Mouse (Mus musculus): ENCODE measurements around the gene Fam228a. TPM values are rescaled to one million over a fixed set of nuclear protein-coding genes. Genes with fewer than 3 reads are reported as not detected.
"Not testable (repeated sequence)": the region's sequence is repeated elsewhere in the genome, so short reads cannot be mapped to it uniquely, and the experiment has no call there.

Gene Fam228a
- total RNA-seq, 2 experiments from 2014 or later: 1.6 to 3.0 TPM

DNA sequence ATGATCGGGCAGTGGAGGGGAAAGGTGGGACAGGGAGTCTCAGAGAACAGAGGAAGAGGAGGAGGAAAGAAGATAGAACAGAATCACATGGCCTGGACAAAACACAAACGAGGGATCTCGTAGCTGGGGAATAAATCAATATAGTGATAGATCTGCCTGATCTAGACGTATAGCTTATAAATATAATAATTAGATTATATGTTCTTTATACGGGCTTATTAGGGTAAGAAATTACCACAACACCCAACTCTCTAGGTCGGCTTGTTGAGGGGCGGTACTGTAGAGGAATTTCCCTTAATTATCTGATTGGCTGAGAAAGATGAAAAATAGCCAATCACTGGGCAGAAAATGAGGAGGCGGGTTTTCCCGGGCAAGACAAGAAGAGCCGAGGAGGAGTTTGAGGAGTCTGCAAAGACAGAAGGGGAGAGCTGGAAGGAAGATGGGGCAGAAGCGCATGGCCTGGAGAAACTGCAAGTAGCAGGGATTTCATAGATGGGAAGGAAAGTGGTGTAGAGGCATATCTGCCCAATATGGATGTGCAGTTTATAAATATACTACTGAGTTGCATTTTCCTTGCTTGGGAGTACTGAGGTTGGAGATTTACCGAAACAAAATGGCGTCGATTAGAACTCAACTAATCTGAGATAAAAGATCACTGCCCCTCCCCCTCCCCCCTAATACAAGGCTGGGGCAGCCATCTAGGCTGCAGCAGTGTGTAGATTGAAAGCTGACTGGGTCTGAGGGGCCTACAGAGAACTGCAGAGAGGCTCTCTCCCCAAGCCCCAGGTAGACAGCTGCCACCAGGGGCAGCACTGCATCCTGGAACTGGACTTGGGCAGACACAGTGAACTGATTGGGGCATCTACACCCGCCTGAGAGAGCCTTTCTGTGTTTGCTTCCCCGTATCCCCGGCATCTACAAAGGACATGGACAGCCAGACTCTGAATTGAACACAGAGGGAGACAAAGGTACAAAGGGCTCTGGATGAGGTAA lies 18.2 kb downstream of the Fam228a start:
- no peak for DNase-seq (ENCODE audit: low spot score in 2 of 2)
- intact Hi-C loops (cut with DNase I): no loop called here

GRCm38 (mm10) chr12:4719066-4719761 lies 19.0 kb downstream of the Fam228a start:
- intact Hi-C loops (cut with DNase I): no loop called here
- DNase-seq (ENCODE audit: low spot score in 2 of 2): no peak

DNA sequence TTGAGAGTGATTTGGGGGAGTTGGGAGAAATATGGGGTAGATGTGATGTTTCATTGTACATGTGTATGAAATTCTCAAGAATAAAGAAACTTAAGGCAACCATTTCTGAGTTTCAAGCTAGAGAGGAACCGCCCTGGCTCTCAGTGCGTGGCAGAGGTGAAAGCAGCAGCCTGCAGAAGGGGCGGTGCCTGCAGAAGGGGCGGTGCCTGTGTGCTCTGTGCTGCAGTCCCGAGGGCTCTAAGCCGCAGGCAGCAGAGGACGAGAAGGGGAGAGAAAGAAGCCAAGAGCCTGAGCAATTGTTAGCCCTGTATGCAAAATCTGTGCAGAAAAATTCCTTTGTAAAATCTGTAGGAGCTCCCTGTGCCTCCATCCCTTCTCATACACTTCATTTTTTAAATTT lies 20.8 kb downstream of the Fam228a start:
- intact Hi-C loops (cut with DNase I): no loop called here

DNA sequence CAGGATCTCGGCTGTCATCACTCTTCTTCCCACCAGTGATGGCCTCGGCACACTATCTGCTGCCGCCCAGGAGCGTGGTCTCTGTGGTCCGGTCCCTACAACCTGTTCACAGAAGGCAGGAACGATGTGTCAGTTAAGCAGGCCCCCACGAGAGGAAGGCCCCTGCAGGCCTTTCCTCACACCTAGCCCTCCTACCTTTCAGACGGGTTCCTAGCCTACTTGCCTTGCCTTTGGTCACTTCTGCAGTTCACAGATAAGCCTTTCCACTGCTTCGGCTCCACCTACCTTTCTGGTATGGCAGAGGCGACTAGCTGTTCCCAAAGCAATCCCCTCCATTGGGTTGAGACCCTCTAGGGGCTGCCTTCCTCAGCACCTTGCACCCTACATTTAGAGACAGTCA lies 22.6 kb downstream of the Fam228a start:
- intact Hi-C loops (cut with DNase I): no loop called here
- DNase-seq (ENCODE audit: low spot score in 2 of 2): no peak

More for the DNA sequence above, 20.8 kb downstream of the Fam228a start:
- no peak for DNase-seq (ENCODE audit: low spot score in 2 of 2)

GRCm38 (mm10) chr12:4713361-4713760 lies 24.9 kb downstream of the Fam228a start:
- intact Hi-C loops (cut with DNase I): no loop called here
- no peak for DNase-seq (ENCODE audit: low spot score in 2 of 2)

GRCm38 (mm10) chr12:4709926-4710325 lies 28.3 kb downstream of the Fam228a start:
- intact Hi-C loops (cut with DNase I): no loop called here
- DNase-seq (ENCODE audit: low spot score in 2 of 2): no peak

- DNase-seq (ENCODE audit: low spot score in 2 of 2): no peak
- intact Hi-C loops (cut with DNase I): no loop called here
These were observed 29.2 kb downstream of the Fam228a start for GRCm38 (mm10) chr12:4708881-4709604.

- intact Hi-C loops (cut with DNase I): no loop called here
- peak in 1 of 2 experiments; percentile 2 for DNase-seq (ENCODE audit: low spot score in 2 of 2)
These were observed 29.9 kb downstream of the Fam228a start for GRCm38 (mm10) chr12:4708296-4708695.

DNA sequence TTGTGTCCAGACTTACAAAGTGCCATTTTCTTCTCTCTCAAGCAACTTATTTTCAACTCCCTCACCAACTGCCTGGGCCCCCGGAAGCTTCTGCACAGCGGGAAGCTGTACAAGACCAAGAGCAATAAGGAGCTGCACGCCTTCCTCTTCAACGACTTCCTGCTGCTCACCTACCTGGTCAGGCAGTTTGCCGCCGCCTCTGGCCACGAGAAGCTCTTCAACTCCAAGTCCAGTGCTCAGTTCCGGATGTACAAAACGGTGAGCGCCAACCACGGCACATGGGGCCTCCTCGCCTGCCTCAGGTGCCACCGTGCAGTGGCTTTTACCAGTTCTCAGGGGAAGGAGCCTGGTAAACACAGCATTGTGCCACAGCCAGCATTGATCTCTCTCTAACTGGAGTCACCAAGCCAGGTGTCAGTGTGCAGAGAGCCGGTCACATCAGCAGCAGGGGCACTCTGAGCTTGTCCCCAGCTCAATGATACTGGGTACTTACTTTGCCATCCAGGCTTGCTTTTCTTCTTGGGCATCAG lies 30.7 kb downstream of the Fam228a start:
- intact Hi-C loops (cut with DNase I): no loop called here
- peak in 1 of 2 experiments; percentile 2 for DNase-seq (ENCODE audit: low spot score in 2 of 2)

GRCm38 (mm10) chr12:4706901-4707300 lies 31.3 kb downstream of the Fam228a start:
- DNase-seq (ENCODE audit: low spot score in 2 of 2): peak in 1 of 2 experiments; percentile 1
- intact Hi-C loops (cut with DNase I): no loop called here

DNA sequence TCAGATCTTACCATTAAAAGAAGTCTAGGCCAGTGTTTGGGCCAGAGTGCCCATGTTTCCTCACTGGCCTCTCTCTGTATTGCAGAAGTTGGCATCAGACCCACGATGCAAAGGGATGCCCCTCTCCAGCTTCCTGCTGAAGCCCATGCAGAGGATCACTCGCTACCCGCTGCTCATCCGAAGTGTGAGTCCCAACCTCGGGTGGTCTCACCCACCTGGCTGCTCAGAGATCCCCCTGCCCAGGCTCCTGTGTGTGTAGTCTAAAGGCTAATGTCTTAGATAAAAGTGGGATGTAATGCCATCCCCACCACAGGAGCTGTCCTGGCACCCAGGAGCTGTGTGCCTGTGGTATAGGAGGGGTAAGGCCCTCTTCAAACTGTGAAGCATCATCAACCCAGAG lies 32.1 kb downstream of the Fam228a start:
- intact Hi-C loops (cut with DNase I): no loop called here

DNA sequence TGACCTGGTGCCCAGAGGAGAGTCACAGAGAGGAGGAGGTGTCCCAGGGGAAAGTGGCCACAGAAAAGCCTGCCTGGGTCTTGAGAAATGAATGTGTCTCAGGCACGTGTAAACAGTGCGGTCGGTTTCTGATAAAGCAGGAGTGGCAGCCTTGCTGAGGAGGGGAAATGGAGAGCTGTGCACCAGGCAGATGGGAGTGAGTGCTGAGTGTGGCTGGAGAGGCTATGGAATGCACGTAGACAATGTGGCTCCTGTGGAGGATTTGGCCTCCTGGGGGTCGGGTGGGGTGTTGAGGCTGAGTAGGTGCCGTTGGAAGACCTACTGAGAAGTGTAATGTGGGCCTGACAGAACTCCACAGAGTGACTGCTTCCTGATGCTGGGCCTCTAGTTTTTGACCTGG lies 32.6 kb downstream of the Fam228a start:
- intact Hi-C loops (cut with DNase I); DNase-seq (ENCODE audit: low spot score in 2 of 2): not testable (repeated sequence)

More for the DNA sequence above, 32.1 kb downstream of the Fam228a start:
- DNase-seq (ENCODE audit: low spot score in 2 of 2): peak in 1 of 2 experiments; percentile 2

DNA sequence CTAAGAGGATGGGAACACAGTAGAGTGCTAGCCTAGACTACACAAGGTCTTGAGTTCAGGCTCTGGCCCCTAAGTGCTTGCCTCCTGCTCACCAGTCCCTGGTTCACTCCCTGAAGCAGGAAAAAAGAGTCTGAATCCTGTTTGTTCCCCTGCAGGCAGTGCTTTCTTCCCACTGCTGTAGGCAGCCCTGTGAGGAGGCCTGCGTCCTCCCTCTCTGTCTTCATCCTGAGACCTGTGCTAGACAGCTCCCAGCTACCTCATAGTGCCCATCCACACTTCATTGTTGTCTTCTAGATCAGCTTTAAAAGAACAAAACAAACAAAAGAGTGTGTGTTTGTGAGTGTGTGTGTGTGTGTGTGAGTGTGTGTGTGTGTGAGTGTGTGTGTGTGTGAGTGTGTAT lies 43.7 kb downstream of the Fam228a start:
- intact Hi-C loops (cut with DNase I): no loop called here
- DNase-seq (ENCODE audit: low spot score in 2 of 2): no peak

DNA sequence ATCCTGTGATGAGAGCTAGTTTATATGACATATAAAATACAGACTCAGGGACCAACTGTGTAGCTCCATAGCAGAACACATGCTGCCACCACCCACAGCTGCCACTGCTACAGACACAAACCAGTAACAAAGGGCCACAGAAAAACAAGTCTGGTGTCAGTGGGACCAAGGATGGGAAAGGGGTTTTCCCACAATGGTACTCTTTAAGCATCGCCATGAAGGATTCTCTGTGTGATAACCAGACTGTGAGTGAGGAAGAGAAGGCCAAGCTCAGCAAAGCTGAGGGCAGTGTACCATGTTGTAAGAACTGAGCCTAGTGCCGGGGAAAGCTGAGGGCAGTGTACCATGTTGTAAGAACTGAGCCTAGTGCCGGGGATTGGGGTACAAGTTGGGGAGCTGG lies 47.0 kb downstream of the Fam228a start:
- no peak for DNase-seq (ENCODE audit: low spot score in 2 of 2)
- intact Hi-C loops (cut with DNase I): no loop called here

DNA sequence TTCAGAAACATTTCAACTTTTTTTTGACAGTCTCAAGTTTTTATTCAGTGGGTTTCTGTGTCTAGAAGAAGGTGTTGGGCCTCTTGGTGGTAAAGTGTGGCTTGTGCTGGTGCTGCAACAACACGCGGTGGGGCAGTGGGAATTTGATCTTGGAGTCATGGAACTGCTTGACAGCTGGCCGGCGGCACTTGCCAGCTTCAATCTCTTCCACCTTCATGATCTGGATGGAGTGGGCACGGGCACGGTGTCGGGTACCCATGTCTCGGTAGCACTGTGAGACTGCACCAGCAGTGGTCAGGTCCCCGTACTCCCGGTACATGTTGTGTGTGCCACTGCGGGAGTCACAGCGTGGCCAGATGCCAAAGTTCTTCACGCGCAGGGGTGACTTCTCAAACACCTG lies 48.9 kb downstream of the Fam228a start:
- intact Hi-C loops (cut with DNase I): no loop called here
- DNase-seq (ENCODE audit: low spot score in 2 of 2): no peak

DNA sequence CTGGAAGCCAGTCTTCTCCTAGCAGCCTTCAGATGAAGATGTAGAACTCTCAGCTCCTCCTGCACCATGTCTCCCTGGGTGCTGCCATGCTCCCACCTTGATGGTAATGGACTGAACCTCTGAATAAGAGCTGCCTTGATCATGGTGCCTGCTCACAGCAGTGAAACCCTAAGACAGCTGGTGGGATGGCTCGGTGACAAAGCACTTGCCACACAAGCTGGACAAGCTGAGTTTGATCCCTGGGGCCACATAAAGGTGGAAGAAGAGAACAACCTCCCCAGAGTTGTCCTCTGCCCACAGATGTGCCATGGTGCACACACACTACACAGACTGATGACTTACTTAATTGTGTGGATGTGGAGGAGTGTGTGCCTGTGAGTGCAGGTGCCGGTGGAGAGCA lies 49.8 kb downstream of the Fam228a start:
- no peak for DNase-seq (ENCODE audit: low spot score in 2 of 2)
- intact Hi-C loops (cut with DNase I): no loop called here

DNA sequence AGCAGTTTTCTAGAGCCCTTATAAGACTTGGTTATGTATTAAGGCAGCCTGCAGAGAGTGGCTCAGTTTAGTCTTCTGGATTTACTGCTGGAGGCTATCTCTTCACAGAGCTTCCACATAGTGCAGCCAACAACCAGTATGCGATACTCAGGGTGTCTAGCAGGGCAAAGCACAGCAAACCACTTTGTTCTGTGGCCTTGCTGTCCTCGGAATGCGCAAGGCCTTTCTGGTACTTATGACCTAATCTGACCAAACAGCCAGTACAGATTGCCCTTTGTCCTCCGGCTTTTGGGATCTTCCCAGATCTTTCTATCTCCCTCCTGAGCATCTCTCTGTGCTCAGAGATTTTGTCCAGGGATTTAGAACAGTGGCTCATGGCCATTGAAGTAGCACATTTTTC lies 52.8 kb downstream of the Fam228a start:
- intact Hi-C loops (cut with DNase I): no loop called here

DNA sequence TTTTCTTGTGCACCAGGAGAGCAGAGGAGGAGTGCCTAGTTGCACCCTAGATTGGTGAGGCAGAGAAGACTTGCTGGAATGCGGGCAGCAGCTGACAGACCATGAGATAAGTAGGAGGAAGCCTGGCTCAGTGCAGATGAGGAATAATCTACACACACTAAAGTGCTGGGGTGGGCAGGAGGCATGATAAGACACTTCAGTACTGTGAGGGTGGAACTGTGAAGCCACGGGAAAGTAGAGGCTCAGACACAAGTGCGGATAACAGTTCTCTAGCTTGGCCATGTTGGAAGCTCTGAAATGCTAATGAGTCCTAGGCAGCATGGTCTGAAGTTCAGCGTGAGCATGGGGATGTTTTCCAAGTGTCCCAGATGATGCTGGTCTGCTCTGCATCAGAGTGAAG lies 58.3 kb downstream of the Fam228a start:
- intact Hi-C loops (cut with DNase I): no loop called here
- DNase-seq (ENCODE audit: low spot score in 2 of 2): peak; percentile 78

More for the DNA sequence above, 52.8 kb downstream of the Fam228a start:
- no peak for DNase-seq (ENCODE audit: low spot score in 2 of 2)

- intact Hi-C loops (cut with DNase I): no loop called here
- DNase-seq (ENCODE audit: low spot score in 2 of 2): no peak
These were observed 61.9 kb downstream of the Fam228a start for GRCm38 (mm10) chr12:4676336-4676735.

GRCm38 (mm10) chr12:4665675-4666037 lies 72.6 kb downstream of the Fam228a start:
- intact Hi-C loops (cut with DNase I): no loop called here
- DNase-seq (ENCODE audit: low spot score in 2 of 2): no peak
